Mouse (Mus musculus): ENCODE measurements around the gene Rcn3.
"Not testable (repeated sequence)": the region's sequence is repeated elsewhere in the genome, so short reads cannot be mapped to it uniquely, and the experiment has no call there.

Rcn3 gene

GRCm38 (mm10) chr7:45124224-45125143, 32.5 kb upstream of the Rcn3 start, which contains the start of gene Rps11:
Rps11 (minus strand) TSS chr7:45124439.
- peak; percentile 98 to 99 for DNase-seq (ENCODE audit: low spot score in 2 of 2)

- DNase-seq (ENCODE audit: low spot score in 2 of 2), result peak in 1 of 2 experiments; percentile 45
Measured at GRCm38 (mm10) chr7:45123186-45123570, 31.2 kb upstream of the Rcn3 start.

GRCm38 (mm10) chr7:45122561-45123185, 30.7 kb upstream of the Rcn3 start:
- DNase-seq (ENCODE audit: low spot score in 2 of 2), result peak in 1 of 2 experiments; percentile 4

- no peak for DNase-seq (ENCODE audit: low spot score in 2 of 2)
Measured at GRCm38 (mm10) chr7:45121966-45122365, 29.9 kb upstream of the Rcn3 start.

- DNase-seq (ENCODE audit: low spot score in 2 of 2), result peak; percentile 75 to 82
Measured at GRCm38 (mm10) chr7:45121404-45121803, 29.4 kb upstream of the Rcn3 start.

GRCm38 (mm10) chr7:45119780-45120709, 28.0 kb upstream of the Rcn3 start:
- DNase-seq (ENCODE audit: low spot score in 2 of 2), result no peak

GRCm38 (mm10) chr7:45118336-45118735, 26.3 kb upstream of the Rcn3 start:
- DNase-seq (ENCODE audit: low spot score in 2 of 2), result no peak

- no peak for DNase-seq (ENCODE audit: low spot score in 2 of 2)
Measured at GRCm38 (mm10) chr7:45117566-45117965, 25.5 kb upstream of the Rcn3 start.

- no peak for DNase-seq (ENCODE audit: low spot score in 2 of 2)
Measured at GRCm38 (mm10) chr7:45113476-45113875, 21.5 kb upstream of the Rcn3 start.

GRCm38 (mm10) chr7:45112529-45112928, 20.5 kb upstream of the Rcn3 start:
- no peak for DNase-seq (ENCODE audit: low spot score in 2 of 2)

- no peak for DNase-seq (ENCODE audit: low spot score in 2 of 2)
Measured at GRCm38 (mm10) chr7:45111940-45112339, 19.9 kb upstream of the Rcn3 start.

GRCm38 (mm10) chr7:45110089-45110488, 18.1 kb upstream of the Rcn3 start:
- DNase-seq (ENCODE audit: low spot score in 2 of 2), result not testable (repeated sequence)

GRCm38 (mm10) chr7:45107052-45107645, 15.1 kb upstream of the Rcn3 start:
- DNase-seq (ENCODE audit: low spot score in 2 of 2), result no peak

GRCm38 (mm10) chr7:45106441-45106840, 14.4 kb upstream of the Rcn3 start:
- DNase-seq (ENCODE audit: low spot score in 2 of 2), result no peak

- DNase-seq (ENCODE audit: low spot score in 2 of 2), result no peak
Measured at GRCm38 (mm10) chr7:45105491-45105890, 13.5 kb upstream of the Rcn3 start.

- no peak for DNase-seq (ENCODE audit: low spot score in 2 of 2)
Measured at GRCm38 (mm10) chr7:45104941-45105340, 12.9 kb upstream of the Rcn3 start.

- no peak for DNase-seq (ENCODE audit: low spot score in 2 of 2)
Measured at GRCm38 (mm10) chr7:45103652-45104180, 11.7 kb upstream of the Rcn3 start, which contains the start of gene Fcgrt. Fcgrt (minus strand) TSS chr7:45103851.

- DNase-seq (ENCODE audit: low spot score in 2 of 2), result no peak
Measured at GRCm38 (mm10) chr7:45102940-45103585, 11.0 kb upstream of the Rcn3 start.

GRCm38 (mm10) chr7:45102441-45102840, 10.4 kb upstream of the Rcn3 start:
- no peak for DNase-seq (ENCODE audit: low spot score in 2 of 2)

GRCm38 (mm10) chr7:45100046-45100445, 8.0 kb upstream of the Rcn3 start:
- DNase-seq (ENCODE audit: low spot score in 2 of 2), result no peak
